Mouse (Mus musculus) frontal cortex, postnatal 25 days (tissue): Measurements from ENCODE around the gene Amt.
"Not testable (repeated sequence)": the region's sequence is repeated elsewhere in the genome, so short reads cannot be mapped to it uniquely, and the experiment has no call there.

ENCODE experiments used
- DNase-seq, 2 experiments: peaks; one replicate each; pipeline ENCODE4 v3.0.0; 2022; ENCODE audit warnings: low spot score in 2 of 2

Gene Amt

GRCm38 (mm10) chr9:108296453-108297355 is at the start of gene Amt:
TSS of gene Amt (plus strand) at chr9:108296853.
- peak in 1 of 2 experiments; percentile 32 for DNase-seq

GRCm38 (mm10) chr9:108248957-108249356 is 47.7 kb upstream of the Amt start:
- DNase-seq: no peak

GRCm38 (mm10) chr9:108251877-108252276 is 44.8 kb upstream of the Amt start:
- DNase-seq: no peak

- DNase-seq: no peak
Measured at GRCm38 (mm10) chr9:108252766-108253165, 43.9 kb upstream of the Amt start.

- DNase-seq: no peak
Measured at GRCm38 (mm10) chr9:108260526-108260925, 36.1 kb upstream of the Amt start.

GRCm38 (mm10) chr9:108261865-108262264 is 34.8 kb upstream of the Amt start:
- no peak for DNase-seq

GRCm38 (mm10) chr9:108262494-108263049 is 34.1 kb upstream of the Amt start:
- DNase-seq: no peak

- peak in 1 of 2 experiments; percentile 24 for DNase-seq
Measured at GRCm38 (mm10) chr9:108263131-108263681, 33.4 kb upstream of the Amt start.

- DNase-seq: peak; percentile 94 to 97
Measured at GRCm38 (mm10) chr9:108263690-108264190, 32.9 kb upstream of the Amt start, which contains the start of gene Dag1. TSS of gene Dag1 (minus strand) at chr9:108263958.

GRCm38 (mm10) chr9:108264191-108264921 is 32.3 kb upstream of the Amt start:
- no peak for DNase-seq

GRCm38 (mm10) chr9:108266261-108266935 is 30.3 kb upstream of the Amt start:
- no peak for DNase-seq

GRCm38 (mm10) chr9:108267691-108268090 is 29.0 kb upstream of the Amt start:
- DNase-seq: no peak

- not testable (repeated sequence) for DNase-seq
Measured at GRCm38 (mm10) chr9:108268701-108269100, 28.0 kb upstream of the Amt start.

GRCm38 (mm10) chr9:108271941-108272340 is 24.7 kb upstream of the Amt start:
- no peak for DNase-seq

GRCm38 (mm10) chr9:108272691-108273090 is 24.0 kb upstream of the Amt start:
- no peak for DNase-seq

- no peak for DNase-seq
Measured at GRCm38 (mm10) chr9:108273485-108273884, 23.2 kb upstream of the Amt start.

- no peak for DNase-seq
Measured at GRCm38 (mm10) chr9:108274476-108275330, 21.9 kb upstream of the Amt start.

- DNase-seq: no peak
Measured at GRCm38 (mm10) chr9:108275331-108275659, 21.4 kb upstream of the Amt start.

GRCm38 (mm10) chr9:108278697-108279450 is 17.8 kb upstream of the Amt start:
- DNase-seq: no peak
